Mouse (Mus musculus) kidney, embryonic 14.5 days (tissue): ENCODE data around the gene Dnah6. TPM values are rescaled to one million over a fixed set of nuclear protein-coding genes. Genes with fewer than 3 reads are reported as not detected.

Experiments used
- ATAC-seq: fragments of 200-750 bp; cut with Nextera tagmentation; 2 replicates; pipeline ENCODE4 v1.8.0; 2017; ENCODE audit warnings: moderate number of reproducible peaks, mild to moderate bottlenecking, moderate TSS enrichment, moderate library complexity; ENCODE audit not compliant: low FRiP score, low TSS enrichment
- H3K27ac ChIP-seq: fragments of 300-500 bp; sonication (generic); 2 replicates; pipeline ENCODE4 v1.5.1; 2014; ENCODE audit warnings: low read depth, mild to moderate bottlenecking, low read length, moderate library complexity, mixed read lengths
- H3K27me3 ChIP-seq: fragments of 300-500 bp; sonication (generic); 2 replicates; pipeline ENCODE4 v1.6.1; 2014; ENCODE audit warnings: mild to moderate bottlenecking, low read length; ENCODE audit not compliant: control insufficient read depth, insufficient read depth
- H3K36me3 ChIP-seq: fragments of 300-500 bp; sonication (generic); 2 replicates; pipeline ENCODE4 v1.6.1; 2014; ENCODE audit warnings: low read length, mixed read lengths; ENCODE audit not compliant: control insufficient read depth, insufficient read depth
- H3K4me1 ChIP-seq: fragments of 300-500 bp; sonication (generic); 2 replicates; pipeline ENCODE4 v1.6.1; 2014; ENCODE audit warnings: low read length, mixed read lengths; ENCODE audit not compliant: control insufficient read depth, insufficient read depth
- H3K4me2 ChIP-seq: fragments of 300-500 bp; sonication (generic); replicated peaks from 2 replicates; pipeline ENCODE4 v1.6.1; 2014; ENCODE audit warnings: low read depth, mild to moderate bottlenecking, low read length
- H3K4me3 ChIP-seq: fragments of 300-500 bp; sonication (generic); 2 replicates; pipeline ENCODE4 v1.5.1; 2014; ENCODE audit warnings: mild to moderate bottlenecking, low read length
- H3K9ac ChIP-seq: fragments of 300-500 bp; sonication (generic); 2 replicates; pipeline ENCODE4 v1.6.1; 2014; ENCODE audit warnings: low read depth, mild to moderate bottlenecking, low read length, moderate library complexity
- H3K9me3 ChIP-seq: fragments of 300-500 bp; sonication (generic); 2 replicates; pipeline ENCODE4 v1.6.1; 2016; ENCODE audit warnings: low read length; ENCODE audit not compliant: control insufficient read depth
- WGBS: fragments of 180-500 bp; shearing (Covaris S2); extraction: QIAGEN DNeasy Blood & Tissue Kit; methylation state at CpG from one replicate; pipeline ENCODE4 v1.1.7; 2014; 5-methylcytosine and 5-hydroxymethylcytosine counted together
- polyA plus RNA-seq: library from polyadenylated mRNA; unstranded; fragments of >200 nt; fragmentation: Nextera tagmentation; extraction: Ambion mirVana; gene quantifications from 2 replicates; pipeline ENCODE4 v1.2.1, GENCODE M21; 2014

The Dnah6 gene
- polyA plus RNA-seq, 1 experiment from 2014 or later = 0.05 TPM

DNA sequence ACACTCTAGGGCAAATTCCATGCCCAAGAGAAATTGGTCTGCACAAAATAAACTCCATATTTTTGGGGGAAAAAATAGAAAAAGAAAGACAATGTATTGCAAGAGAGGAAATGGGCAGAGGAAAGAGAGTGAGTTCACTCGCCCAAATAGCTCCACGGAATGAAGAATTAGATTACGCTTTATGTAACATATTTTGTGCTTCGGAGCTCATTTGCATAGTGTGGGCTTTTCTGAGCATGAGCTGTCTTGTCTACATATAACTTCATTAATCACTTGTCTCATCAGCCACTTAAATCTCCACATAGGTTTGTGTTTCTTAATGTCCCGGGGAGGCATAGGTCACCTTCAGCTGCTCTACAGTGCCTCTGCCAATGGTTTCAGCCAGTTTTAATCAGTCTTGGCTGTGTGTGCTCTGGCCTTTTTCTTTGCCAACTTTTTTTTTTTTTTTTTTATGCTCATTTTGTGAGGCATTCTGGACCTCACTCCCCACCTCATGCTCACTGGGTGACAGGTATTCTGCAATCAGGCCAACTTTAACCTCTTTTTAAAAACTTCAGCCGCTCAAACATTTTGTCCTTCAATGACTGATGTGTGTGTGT, 12.9 kb upstream of the Dnah6 start:
- no peak overlapping the region for H3K27ac ChIP-seq
- no peaks in the 10 kb centered on the region for H3K36me3 ChIP-seq
- H3K4me1 ChIP-seq = no peaks in the 10 kb centered on the region
- H3K9ac ChIP-seq = no peak overlapping the region
- 0 out of 2 replicates have a peak, but pooled peaks cover 2% of the 10 kb centered on the region for H3K9me3 ChIP-seq
- 86% methylated on average over 6 of the region's 6 CpGs for WGBS
- no peak overlapping the region for H3K4me2 ChIP-seq
- H3K4me3 ChIP-seq = no peak overlapping the region
- ATAC-seq = no peak
- no peaks in the 10 kb centered on the region for H3K27me3 ChIP-seq

DNA sequence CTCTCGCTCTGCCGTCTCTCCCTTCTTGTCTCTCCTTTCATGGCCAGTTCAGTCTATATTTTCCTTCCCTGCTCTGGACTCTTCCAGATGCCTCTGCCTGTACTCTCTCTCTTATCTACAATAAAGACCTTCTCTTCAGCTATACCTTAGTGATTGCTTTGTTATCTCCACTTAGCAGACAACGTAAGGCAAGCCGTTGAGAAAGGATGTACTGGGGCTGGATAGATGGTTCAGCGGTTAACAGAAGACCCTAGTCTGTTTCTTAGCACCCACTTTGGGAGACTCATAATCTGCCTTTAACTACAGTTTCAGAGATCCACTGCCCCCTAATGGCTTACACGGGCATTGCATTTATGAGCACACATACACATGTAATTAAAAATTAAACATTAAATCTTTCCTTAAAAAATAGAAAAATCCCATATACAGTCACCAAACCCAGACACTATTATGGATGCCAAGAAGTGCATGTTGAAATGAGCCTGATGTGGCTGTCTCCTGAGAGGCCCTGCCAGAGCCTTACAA, 11.8 kb upstream of the Dnah6 start:
- Histone ChIP-seq H3K4me2 (no peak overlapping the region), H3K4me1 (no peaks in the 10 kb centered on the region), H3K27ac (no peak overlapping the region), H3K36me3 (no peaks in the 10 kb centered on the region), H3K4me3 (no peak overlapping the region), H3K27me3 (no peaks in the 10 kb centered on the region), H3K9ac (no peak overlapping the region), H3K9me3 (0 out of 2 replicates have a peak, but pooled peaks cover 2% of the 10 kb centered on the region)
- ATAC-seq = no peak
- 94% methylated on average over 6 of the region's 6 CpGs for WGBS

- ATAC-seq = no peak
- H3K4me2 ChIP-seq = no peak overlapping the region
Observed at GRCm38 (mm10) chr6:73232152-73232584, 10.7 kb upstream of the Dnah6 start.

DNA sequence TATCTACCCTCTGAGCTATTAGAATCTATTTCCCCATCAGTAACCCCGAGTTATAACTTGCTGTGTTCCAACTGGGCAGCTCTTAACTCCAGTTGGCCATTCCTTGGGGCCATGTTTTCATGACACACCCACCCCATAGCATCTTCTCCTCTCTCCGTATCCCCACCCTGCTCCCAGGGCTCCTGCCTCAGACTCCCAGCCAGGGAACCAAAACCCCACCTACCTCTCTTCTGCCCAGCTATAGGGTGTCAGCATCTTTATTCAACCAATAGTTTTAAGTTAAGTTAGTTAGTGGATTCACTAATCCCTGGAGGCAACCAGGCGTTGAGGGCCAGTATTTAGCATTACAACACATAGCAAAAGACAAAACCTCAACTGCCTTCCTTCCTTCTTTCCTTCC, 7.4 kb upstream of the Dnah6 start:
- ATAC-seq = no peak
- Histone ChIP-seq H3K4me1 (no peaks in the 10 kb centered on the region), H3K36me3 (no peaks in the 10 kb centered on the region), H3K4me2 (no peak overlapping the region), H3K9me3 (no peaks in the 10 kb centered on the region), H3K27ac (no peak overlapping the region), H3K27me3 (no peaks in the 10 kb centered on the region), H3K4me3 (no peak overlapping the region), H3K9ac (no peak overlapping the region)
- 70% methylated on average over 3 of the region's 3 CpGs for WGBS

More at GRCm38 (mm10) chr6:73232152-73232584, 10.7 kb upstream of the Dnah6 start:
- no peak overlapping the region for H3K27ac ChIP-seq
- H3K4me3 ChIP-seq = no peak overlapping the region
- WGBS = 89% methylated on average over 12 of the region's 12 CpGs
- H3K9ac ChIP-seq = no peak overlapping the region
- H3K9me3 ChIP-seq = no peaks in the 10 kb centered on the region
- no peaks in the 10 kb centered on the region for H3K4me1 ChIP-seq
- no peaks in the 10 kb centered on the region for H3K36me3 ChIP-seq
- H3K27me3 ChIP-seq = no peaks in the 10 kb centered on the region

- Histone ChIP-seq H3K27ac (no peak overlapping the region), H3K36me3 (no peaks in the 10 kb centered on the region), H3K4me1 (no peaks in the 10 kb centered on the region), H3K27me3 (no peaks in the 10 kb centered on the region), H3K4me2 (no peak overlapping the region), H3K4me3 (no peak overlapping the region), H3K9ac (no peak overlapping the region), H3K9me3 (no peaks in the 10 kb centered on the region)
- ATAC-seq = no peak
- 44% methylated on average over 4 of the region's 4 CpGs for WGBS
Observed at GRCm38 (mm10) chr6:73228408-73228807, 7.0 kb upstream of the Dnah6 start.

- ATAC-seq = no peak
- H3K9me3 ChIP-seq = no peaks in the 10 kb centered on the region
- no peaks in the 10 kb centered on the region for H3K27me3 ChIP-seq
- H3K27ac ChIP-seq = no peak overlapping the region
- H3K9ac ChIP-seq = no peak overlapping the region
- H3K36me3 ChIP-seq = no peaks in the 10 kb centered on the region
- H3K4me2 ChIP-seq = no peak overlapping the region
- no peaks in the 10 kb centered on the region for H3K4me1 ChIP-seq
- WGBS = 39% methylated on average over 10 of the region's 10 CpGs
- H3K4me3 ChIP-seq = no peak overlapping the region
Observed at GRCm38 (mm10) chr6:73227376-73228158, 6.1 kb upstream of the Dnah6 start.

- H3K27me3 ChIP-seq = no peaks in the 10 kb centered on the region
- H3K4me1 ChIP-seq = peaks cover 4% of the 10 kb centered on the region; the same call in 1 of the 2 replicates
- H3K9me3 ChIP-seq = no peaks in the 10 kb centered on the region
- ATAC-seq = peak; percentile 74
- peak overlapping the region; percentile 21; the same call in 1 of the 2 replicates for H3K27ac ChIP-seq
- 0% methylated on average over 9 of the region's 10 CpGs for WGBS
- H3K4me2 ChIP-seq = peak overlapping the region; percentile 8
- H3K4me3 ChIP-seq = no peak overlapping the region
- H3K36me3 ChIP-seq = no peaks in the 10 kb centered on the region
- H3K9ac ChIP-seq = no peak overlapping the region
Observed at GRCm38 (mm10) chr6:73222841-73223526, 1.5 kb upstream of the Dnah6 start.

GRCm38 (mm10) chr6:73221958-73222735, 696 bp upstream of the Dnah6 start:
- Histone ChIP-seq H3K9me3 (no peaks in the 10 kb centered on the region), H3K27ac (peak overlapping the region; percentile 85; the same call in 1 of the 2 replicates), H3K9ac (peak overlapping the region; percentile 37; the same call in 1 of the 2 replicates), H3K27me3 (no peaks in the 10 kb centered on the region), H3K4me2 (peak overlapping the region; percentile 71), H3K36me3 (no peaks in the 10 kb centered on the region), H3K4me3 (peak overlapping the region; percentile 38), H3K4me1 (peaks cover 4% of the 10 kb centered on the region; the same call in 1 of the 2 replicates)
- 21% methylated on average over 23 of the region's 23 CpGs for WGBS
- peak; percentile 44 for ATAC-seq
